Mouse (Mus musculus) stomach, postnatal 0 days (tissue): ENCODE measurements at regions not wholly inside any gene's neighbourhood (a gene's known extent, or its start where the extent isn't known, plus 50 kb on each side); places are given as distances from the start of the nearest gene placed in this dataset.

Experiments
- CTCF ChIP-seq: IDR thresholded peaks from 2 replicates; pipeline ENCODE4 v1.5.1; 2016; ENCODE audit warnings: antibody characterized with exemption, low read depth, mild to moderate bottlenecking, moderate library complexity
- EP300 ChIP-seq: optimal IDR thresholded peaks from 2 replicates; pipeline ENCODE3; 2016; ENCODE audit warnings: antibody characterized with exemption

DNA sequence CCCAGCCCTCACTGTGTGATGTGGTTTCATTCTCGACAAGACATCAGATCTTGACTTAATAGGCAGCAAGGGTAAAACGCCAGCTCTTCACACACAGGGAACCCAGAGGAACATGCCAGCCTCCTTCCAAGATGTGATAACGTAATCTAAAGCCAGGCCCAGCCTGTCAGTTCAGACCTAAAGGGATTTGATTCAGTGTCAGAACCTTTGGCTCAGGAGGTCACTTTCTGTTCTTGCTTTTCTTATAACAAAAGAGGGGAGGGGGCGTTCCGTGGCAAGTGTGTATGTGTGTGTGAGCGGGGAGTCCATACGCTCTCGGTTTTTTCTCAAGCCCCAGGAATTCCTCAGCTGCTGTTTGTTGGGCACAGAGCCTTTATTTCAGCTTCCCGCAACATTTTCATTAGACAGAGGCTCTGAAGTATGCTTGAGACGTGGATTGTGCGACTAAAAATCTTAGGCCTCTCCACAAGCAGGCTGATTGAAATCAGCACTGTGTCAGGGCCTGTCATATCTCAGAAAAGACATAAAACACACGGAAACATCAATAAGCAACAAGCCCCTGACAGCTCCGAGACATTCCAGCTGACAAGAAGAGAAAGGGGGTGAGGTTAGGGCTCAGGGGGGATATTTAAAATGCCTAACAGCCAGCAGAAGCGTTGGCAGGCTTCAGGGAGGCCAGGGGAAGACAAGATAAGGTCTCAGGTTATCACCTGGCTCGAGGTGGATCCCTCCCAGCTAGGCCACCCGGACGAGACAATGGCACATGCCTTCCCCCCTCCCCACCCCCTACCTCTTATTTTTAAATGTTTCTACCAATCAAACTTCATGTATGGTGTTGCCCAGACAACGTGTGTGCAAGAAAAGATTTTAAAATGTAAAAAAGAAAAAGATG is 298.5 kb downstream of the Nr2f2 start:
- TF ChIP-seq EP300 (no peak), CTCF (no peak)
